Mouse (Mus musculus) right cerebral cortex, adult 2 months (tissue): Measurements from ENCODE around the gene Lhfpl3.

ENCODE experiments used
- DNase-seq, 2 experiments: peaks; one replicate each; pipeline ENCODE4 v3.0.0; 2021 to 2022; ENCODE audit warnings: low spot score in 2 of 2

Lhfpl3 gene

GRCm38 (mm10) chr5:23140183-23140921, 394.5 kb downstream of the Lhfpl3 start:
- DNase-seq: no peak

- DNase-seq: no peak
Measured at GRCm38 (mm10) chr5:23153210-23153609, 407.4 kb downstream of the Lhfpl3 start.

GRCm38 (mm10) chr5:23154439-23154838, 408.6 kb downstream of the Lhfpl3 start:
- no peak for DNase-seq

- DNase-seq: no peak
Measured at GRCm38 (mm10) chr5:23165947-23166350, 420.1 kb downstream of the Lhfpl3 start.

- no peak for DNase-seq
Measured at GRCm38 (mm10) chr5:23166658-23167057, 420.8 kb downstream of the Lhfpl3 start.

GRCm38 (mm10) chr5:23189633-23190032, 443.8 kb downstream of the Lhfpl3 start:
- DNase-seq: peak; percentile 60 to 74

GRCm38 (mm10) chr5:23196879-23197278, 451.0 kb downstream of the Lhfpl3 start:
- DNase-seq: no peak

GRCm38 (mm10) chr5:23213086-23213485, 467.2 kb downstream of the Lhfpl3 start:
- no peak for DNase-seq

- DNase-seq: no peak
Measured at GRCm38 (mm10) chr5:23214646-23215045, 468.8 kb downstream of the Lhfpl3 start.

GRCm38 (mm10) chr5:23219655-23220054, 473.8 kb downstream of the Lhfpl3 start:
- DNase-seq: no peak

GRCm38 (mm10) chr5:23224759-23225536, 479.1 kb downstream of the Lhfpl3 start:
- peak; percentile 66 to 80 for DNase-seq

GRCm38 (mm10) chr5:23225621-23226020, 479.8 kb downstream of the Lhfpl3 start:
- no peak for DNase-seq

GRCm38 (mm10) chr5:23226753-23227152, 480.9 kb downstream of the Lhfpl3 start:
- no peak for DNase-seq

GRCm38 (mm10) chr5:23246974-23247373, 501.1 kb downstream of the Lhfpl3 start:
- DNase-seq: peak; percentile 32 to 44

- DNase-seq: no peak
Measured at GRCm38 (mm10) chr5:23247784-23248183, 501.9 kb downstream of the Lhfpl3 start.

GRCm38 (mm10) chr5:23248303-23248702, 502.4 kb downstream of the Lhfpl3 start:
- no peak for DNase-seq

- DNase-seq: no peak
Measured at GRCm38 (mm10) chr5:23249896-23250875, 504.3 kb downstream of the Lhfpl3 start.

- DNase-seq: peak in 1 of 2 experiments; percentile 47
Measured at GRCm38 (mm10) chr5:23251462-23252224, 505.8 kb downstream of the Lhfpl3 start.

- DNase-seq: no peak
Measured at GRCm38 (mm10) chr5:23255816-23256418, 510.1 kb downstream of the Lhfpl3 start.

GRCm38 (mm10) chr5:23273309-23273708, 527.5 kb downstream of the Lhfpl3 start:
- DNase-seq: no peak

GRCm38 (mm10) chr5:23279364-23279763, 533.5 kb downstream of the Lhfpl3 start:
- no peak for DNase-seq
